18 mouse cellular contexts compared by ENCODE assay signal in genomic region chr4:152337772-152338171, GRCm38 (mm10). TPM values are rescaled to one million over a fixed set of nuclear protein-coding genes. Genes with fewer than 3 reads are reported as not detected.
"Had no signal": no experiment of that assay in that cellular context is flagged by ENCODE, and none has a peak within 500 bp of the region (broad histone marks: within the 10 kb centered on the region; RNA-seq: fewer than 3 reads in every experiment).

No protein-coding gene starts in this region.

- H3K9ac ChIP-seq: liver, embryonic 12.5 days had no signal

- H3K27ac ChIP-seq: kidney, embryonic 15.5 days; limb, embryonic 15.5 days; liver, embryonic 12.5 days had no signal

- DNase-seq: kidney, adult 2 months; kidney, postnatal 14 days; lung, embryonic 14.5 days; lung, postnatal 10 days; lung, postnatal 4 days; spleen, adult 18-20 months; thymus, postnatal 36 days had no signal

- ATAC-seq: intestine, embryonic 16.5 days; liver, embryonic 12.5 days had no signal

- H3K9me3 ChIP-seq: kidney, embryonic 15.5 days; limb, embryonic 15.5 days; liver, embryonic 12.5 days; neural tube, embryonic 15.5 days had no signal

RNA-seq across cellular contexts. Expression of gene Chd5, which starts 0.7 kb away (rescaled TPM):
- polyA plus RNA-seq: liver, embryonic 16.5 days had no signal

RNA-seq across cellular contexts. Expression of gene Rnf207, which starts 19.0 kb away (rescaled TPM):
- total RNA-seq: megakaryocyte, adult 5-6 weeks had no signal
- polyA plus RNA-seq: liver, embryonic 16.5 days; thymus, postnatal 0 days had no signal

RNA-seq across cellular contexts. Expression of gene Hes3, which starts 46.3 kb away (rescaled TPM):
- total RNA-seq: layer of hippocampus, postnatal 36 days; megakaryocyte, adult 5-6 weeks had no signal
- polyA plus RNA-seq: intestine, embryonic 16.5 days; kidney, adult 2 months; kidney, embryonic 15.5 days; large intestine, adult 2 months; limb, embryonic 11.5 days; limb, embryonic 15.5 days; liver, embryonic 12.5 days; liver, embryonic 16.5 days; lung, embryonic 14.5 days had no signal
